Mouse (Mus musculus) left cerebral cortex, postnatal 10 days (tissue): ENCODE measurements around the gene Aqp8. TPM values are rescaled to one million over a fixed set of nuclear protein-coding genes. Genes with fewer than 3 reads are reported as not detected.

ENCODE experiments used
- DNase-seq, 2 experiments: peaks; one replicate each; pipeline ENCODE4 v3.0.0; 2021 to 2022; ENCODE audit warnings: low spot score in 2 of 2, mixed read lengths in 1 of 2; ENCODE audit errors: extremely low spot score in 1 of 2
- intact Hi-C: fragments of 180-260 bp; cut with DNase I; formaldehyde crosslinking; loops from one replicate; pipeline ENCODE4 v1.15.1; 2025
- total RNA-seq, 2 experiments: library from RNA; stranded (reverse); gene quantifications; 2 replicates each; pipeline ENCODE4 v1.2.3; 2021

The Aqp8 gene
- not detected for total RNA-seq

DNA sequence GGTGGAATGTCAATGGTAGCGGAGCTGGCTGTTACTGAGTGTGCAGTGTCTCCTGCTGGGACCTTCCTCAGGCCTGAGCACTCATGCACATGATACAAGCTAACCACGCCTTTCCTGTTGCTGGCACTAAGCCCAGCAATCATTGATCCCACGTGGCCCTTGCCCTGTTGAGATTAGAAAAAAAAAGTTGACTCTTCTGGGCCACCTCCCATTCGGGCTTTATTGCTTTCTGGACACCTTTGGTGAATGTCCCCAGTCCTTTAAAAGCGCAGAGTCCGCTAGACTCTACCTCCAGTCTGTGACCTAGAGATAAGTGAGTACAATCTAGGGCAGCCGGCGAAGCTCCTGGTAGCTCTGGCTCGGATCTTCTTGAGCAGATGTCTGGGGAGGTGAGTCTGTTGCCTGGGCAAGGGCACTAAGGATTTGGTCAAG is at the start of gene Aqp8:
TSS of gene Aqp8 (plus strand) at position 222 of the 432 bp plus-strand sequence.
- intact Hi-C loops = loop anchor here (10.0 kb wide), 2 partner anchors 447 to 997 kb away; no protein-coding TSS in a partner anchor
- peak in 1 of 2 experiments; percentile 59 for DNase-seq

DNA sequence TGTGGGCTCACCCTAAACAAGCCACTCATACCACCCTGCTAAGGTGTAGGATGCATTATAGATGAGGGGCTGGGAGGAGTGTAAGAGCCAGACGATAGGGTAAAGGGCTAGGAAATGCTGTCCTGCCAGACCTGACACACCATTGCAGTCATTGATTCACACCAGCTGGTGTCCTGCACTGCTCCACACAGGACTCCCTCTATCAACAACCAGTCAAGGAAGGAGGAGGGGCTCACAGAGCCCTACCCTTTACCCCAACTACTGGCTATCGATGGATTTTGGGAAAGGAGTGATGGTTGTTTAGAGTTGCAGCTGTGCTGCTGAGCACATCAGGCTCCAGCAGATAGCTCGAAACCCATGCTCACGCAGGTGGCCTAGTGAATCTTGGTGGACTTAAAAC is 45.3 kb upstream of the Aqp8 start:
- DNase-seq = no peak
- intact Hi-C loops = no loop called here

DNA sequence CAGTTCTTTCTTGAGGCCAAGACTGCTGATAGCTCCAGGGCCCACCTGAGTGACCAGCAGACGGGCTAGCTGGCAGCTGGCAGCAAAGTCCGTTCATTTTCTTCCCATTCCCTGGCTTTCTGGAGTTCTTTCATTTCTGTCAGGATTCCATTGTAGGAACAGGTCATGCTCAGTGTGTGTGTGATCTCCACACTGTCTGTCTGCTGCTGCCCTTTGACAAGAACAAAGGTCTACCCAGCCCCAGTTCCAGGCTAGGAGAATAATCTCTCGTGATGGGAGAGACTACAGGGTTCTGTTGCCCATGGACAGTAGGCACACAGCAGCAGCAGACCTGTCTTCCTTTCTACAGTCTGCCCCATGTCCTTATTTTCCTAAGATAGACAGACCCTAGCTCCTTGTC is 44.4 kb upstream of the Aqp8 start:
- intact Hi-C loops = no loop called here
- DNase-seq = no peak

DNA sequence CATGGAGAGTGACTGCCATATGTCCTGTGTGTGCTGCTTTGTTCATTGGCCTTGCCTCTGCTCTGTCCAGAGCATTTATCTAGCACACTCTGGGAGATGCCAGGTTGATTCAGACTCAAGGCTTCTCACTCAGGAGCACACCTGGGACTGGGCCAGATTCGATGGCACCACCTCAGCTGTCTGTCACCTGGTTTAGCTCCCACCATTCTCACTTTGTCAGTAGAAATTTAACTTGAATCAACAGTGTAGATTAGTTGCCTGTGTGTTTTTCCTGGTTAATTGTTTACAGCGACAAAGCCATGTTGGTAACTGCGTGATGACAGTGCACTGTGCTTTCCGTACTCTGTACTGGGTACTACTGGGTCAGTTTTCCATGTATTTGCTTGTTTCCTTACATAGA is 42.1 kb upstream of the Aqp8 start:
- DNase-seq = no peak
- intact Hi-C loops = no loop called here

DNA sequence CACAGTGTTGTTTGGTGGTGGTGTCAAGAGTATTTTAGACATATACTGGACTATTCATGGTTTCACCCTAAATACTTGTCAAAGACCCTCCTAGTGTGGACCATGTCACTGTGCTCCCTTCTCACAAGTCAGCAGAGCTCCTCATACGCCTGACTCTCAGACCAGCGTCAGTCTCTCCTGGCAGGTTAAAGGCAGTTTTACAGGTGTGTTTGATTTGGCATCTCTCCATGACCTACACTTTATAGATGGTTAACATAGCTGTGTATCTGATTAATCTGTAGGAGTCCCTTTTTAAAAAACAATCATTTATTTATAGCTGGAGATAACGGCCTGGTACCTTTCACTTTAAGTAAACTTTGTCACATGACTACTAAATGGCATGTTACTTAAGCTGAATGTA is 40.1 kb upstream of the Aqp8 start:
- DNase-seq = no peak
- intact Hi-C loops = no loop called here

DNA sequence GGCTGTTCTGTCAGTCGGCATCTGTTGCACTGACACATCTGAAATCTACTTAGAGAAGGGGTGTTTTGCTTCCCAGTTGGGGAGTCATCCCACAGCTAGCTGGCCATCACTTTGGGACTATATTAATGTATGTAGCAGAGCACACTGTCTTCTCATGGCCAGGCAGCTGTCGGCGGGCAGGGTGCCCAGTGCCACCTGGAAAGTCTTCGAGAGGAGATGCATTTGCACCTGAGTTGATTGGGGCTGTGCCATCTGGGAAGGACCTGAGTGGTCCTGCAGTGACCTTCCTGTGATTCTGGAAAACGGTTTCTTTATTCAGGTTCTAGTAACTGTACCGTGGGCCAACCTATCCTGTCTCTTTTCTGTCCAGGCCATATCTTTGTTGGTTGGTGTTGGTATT is 37.8 kb upstream of the Aqp8 start:
- intact Hi-C loops = no loop called here
- DNase-seq = no peak

DNA sequence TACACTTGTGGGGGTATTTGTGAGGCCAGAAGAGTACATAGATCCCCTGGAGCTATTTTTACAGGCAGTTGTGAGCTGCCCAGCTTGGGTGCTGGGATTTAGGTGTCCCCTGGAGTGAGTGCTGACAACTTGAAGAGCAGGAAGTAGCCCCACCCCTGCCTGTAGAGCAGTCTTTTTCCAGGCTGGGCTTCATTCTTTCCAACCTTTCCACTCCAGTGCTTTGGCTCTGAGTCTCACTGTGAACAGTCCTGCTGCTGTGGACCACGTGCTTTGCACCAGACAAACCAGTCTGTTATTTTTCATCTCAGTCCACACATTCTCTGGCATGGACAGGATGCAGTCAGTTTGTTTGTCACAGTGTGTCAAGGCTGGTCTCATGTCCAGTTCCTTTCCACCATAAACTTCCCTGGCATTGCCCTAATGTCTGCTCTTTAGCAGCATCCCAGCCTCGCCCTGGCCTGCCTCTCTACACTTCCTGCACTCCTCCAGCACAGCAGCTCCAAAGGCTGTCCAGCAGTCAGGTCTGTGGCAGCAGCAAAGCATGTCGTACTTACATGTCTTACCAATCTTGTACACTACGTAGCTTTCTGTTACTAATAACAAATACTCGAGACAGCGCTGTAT is 36.8 kb upstream of the Aqp8 start:
- no peak for DNase-seq
- intact Hi-C loops = no loop called here

DNA sequence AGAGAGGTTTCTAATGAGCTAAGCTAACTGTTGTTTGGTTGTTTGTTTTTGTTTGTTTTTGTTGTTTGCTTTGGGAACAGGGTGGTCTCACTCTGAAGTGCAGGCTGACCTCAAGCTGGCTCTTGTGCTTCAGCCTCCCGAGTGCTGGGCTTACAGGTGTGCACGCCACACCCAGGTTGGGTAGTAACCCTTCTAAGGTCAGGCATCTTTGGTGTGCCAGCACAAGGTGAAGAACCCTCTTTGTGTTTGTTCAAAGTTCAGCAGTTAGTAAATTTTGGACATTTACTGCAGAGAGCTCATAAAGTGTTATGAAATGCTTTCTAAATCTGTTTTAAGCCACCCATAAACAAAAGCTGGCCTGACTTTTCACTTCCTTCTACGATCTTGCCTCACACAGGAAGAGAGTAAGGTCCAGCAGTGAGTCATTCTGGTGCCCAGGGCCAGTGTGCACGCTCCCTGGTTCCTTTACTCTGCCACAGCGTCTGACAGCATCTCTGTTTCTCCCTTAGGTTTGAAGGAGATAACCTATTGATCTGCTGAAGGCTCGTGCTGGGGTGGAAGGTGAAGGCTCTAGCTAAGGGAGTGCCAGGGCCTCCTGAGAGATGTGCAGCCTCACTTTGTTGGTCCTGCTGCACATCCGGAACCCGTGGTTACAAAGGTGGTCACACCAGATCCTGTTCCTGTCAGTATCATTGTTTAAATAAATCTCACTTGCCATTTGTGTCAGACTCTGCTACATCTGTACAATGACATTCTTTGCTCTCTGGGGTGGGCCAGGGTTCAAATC is 32.3 kb upstream of the Aqp8 start:
- no peak for DNase-seq
- intact Hi-C loops = no loop called here

DNA sequence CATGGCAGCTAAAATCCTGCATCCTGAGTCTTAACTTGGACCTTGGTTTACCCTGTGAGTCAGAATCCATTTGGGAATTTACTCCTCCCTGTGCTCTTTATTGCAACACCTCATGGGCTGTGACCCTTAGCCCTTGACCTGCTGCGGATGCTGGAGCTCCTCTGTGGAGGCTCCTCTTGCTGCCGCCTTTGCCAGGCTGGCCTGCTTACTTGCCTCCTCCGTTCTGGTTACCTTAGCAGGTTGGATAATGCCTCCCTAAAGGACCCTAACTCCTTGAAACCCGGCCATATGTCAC is 31.7 kb upstream of the Aqp8 start:
- no peak for DNase-seq
- intact Hi-C loops = no loop called here

DNA sequence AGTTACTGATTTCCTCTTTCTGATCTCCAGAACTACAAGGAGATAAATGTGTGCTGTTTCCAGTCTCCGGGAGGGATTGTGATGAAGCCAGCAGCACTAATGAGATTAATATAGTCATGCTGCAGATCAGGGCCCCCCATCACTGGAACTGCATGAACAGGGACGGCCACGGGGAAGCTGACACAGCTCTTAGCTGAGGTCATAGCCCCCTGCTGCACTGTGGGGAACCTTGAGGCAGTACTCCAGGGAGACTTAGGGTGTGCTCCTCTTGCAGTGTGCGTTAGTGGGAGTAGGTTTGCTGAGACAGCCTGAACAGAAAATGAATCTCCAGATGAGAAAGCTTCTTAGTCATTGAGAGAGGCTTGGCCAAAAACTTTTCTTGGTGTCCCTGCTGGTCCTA is 30.9 kb upstream of the Aqp8 start:
- intact Hi-C loops = no loop called here
- DNase-seq = no peak

DNA sequence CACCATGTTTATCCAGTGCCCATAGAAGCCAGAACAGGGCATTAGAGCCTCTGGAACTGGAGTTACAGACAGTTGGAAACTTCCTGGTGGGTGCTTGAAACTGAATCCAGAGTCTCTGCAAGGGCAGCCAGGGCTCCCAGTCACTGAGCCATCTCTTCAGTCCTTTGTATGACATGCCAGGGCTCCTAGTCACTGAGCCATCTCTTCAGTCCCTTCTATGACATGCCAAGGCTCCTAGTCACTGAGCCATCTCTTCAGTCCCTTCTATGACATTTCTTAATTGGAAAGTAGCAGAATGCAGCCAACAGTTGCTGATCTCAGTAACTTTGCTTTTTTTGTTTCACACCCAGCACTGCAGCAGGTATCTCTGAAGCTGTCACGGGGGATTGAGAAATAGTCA is 20.0 kb upstream of the Aqp8 start:
- no peak for DNase-seq
- intact Hi-C loops = no loop called here

DNA sequence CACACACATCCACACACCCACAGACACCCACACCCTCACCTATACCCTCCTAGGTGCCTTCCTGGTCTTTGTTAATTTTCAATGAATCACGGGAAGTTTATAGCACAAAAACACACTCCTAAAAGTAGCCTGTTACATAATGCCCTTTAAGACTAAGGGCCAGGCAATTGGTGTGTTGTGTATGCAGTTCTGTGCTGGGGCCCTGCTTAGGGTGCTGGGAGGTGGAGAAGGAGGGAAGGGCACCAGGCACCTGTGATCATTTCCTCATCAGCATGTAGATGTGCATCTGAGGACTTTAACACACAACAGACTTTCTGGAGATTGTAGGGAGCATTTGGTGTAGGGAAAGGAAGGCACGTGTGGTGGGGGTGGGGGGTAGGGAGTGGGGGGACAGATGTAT is 13.3 kb upstream of the Aqp8 start:
- intact Hi-C loops = no loop called here
- no peak for DNase-seq

DNA sequence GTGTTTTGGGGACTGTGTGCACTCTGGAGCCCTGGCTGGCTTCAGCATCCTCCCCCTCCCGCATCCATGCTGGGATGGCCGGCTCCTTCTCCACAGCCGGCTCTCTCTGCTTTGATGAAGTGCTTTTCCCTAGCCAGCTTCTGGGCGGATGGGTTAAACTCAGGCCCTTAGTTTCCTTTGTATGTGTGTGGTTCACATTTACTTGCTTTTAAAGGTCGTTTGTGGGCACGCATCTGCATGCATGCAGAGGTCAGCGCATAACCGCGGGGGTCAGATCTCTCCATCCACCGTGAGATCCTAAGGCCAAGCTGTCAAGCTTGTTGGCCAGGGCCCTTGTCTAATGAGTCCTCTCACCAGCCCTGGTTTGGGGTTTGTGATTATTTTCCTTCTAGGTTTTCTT is 12.4 kb upstream of the Aqp8 start:
- no peak for DNase-seq
- intact Hi-C loops = no loop called here

DNA sequence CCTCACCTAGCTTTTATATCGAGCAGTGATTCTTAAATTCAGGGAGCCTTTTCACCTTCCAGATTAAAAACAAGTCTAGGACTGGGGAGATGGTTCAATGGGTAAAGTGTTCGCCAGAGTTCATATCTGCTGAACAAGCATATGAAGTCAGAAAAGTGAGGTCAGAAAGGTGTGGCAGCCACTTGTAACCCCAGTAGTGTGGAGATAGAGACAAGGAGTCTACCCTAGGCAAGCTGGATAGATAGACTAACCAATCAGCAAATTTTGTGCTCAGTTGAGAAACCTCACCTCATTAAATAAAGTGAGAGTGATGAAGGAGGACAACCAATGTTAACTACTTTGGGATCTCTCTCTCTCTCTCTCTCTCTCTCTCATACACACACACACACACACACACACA is 11.6 kb upstream of the Aqp8 start:
- intact Hi-C loops = no loop called here
- DNase-seq = no peak

DNA sequence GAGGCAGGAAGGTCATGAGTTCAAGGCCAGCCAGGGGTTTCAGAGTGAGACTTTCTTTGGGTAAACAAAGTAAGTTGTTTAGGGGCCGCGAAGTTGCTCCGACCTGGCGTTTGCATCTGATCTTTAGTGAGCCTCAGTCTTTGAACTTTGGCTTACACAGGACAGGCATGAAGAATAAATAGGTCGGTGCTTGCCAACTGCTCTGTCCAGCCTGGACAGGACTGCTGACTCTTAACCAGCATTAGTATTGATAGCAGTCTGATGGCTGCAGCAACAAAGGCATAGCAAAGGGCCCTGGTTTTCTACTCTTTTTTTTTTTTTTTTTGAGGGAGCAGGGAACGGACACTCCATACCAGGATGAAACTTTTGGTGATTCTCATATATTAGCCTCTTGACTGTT is 9.5 kb upstream of the Aqp8 start:
- DNase-seq = no peak
- intact Hi-C loops = no loop called here

DNA sequence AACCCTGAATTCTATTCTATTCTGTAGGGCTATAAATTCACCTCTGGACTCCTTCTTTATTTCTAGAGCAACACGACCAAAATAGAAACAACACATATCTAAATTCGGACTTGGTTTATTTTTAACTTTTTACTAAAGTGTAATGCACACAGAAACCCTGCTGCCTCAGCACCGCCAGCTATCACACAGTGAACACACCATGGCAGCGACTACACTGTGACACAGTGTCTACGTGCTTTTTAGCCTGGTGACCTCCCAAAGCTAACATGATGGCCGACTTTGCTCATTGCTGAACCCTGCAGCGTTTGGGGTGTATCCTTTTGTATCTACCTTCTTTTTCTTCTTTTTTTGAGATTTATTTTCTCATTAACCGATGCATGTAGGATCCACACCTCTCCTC is 9.0 kb upstream of the Aqp8 start:
- intact Hi-C loops = no loop called here
- DNase-seq = no peak

DNA sequence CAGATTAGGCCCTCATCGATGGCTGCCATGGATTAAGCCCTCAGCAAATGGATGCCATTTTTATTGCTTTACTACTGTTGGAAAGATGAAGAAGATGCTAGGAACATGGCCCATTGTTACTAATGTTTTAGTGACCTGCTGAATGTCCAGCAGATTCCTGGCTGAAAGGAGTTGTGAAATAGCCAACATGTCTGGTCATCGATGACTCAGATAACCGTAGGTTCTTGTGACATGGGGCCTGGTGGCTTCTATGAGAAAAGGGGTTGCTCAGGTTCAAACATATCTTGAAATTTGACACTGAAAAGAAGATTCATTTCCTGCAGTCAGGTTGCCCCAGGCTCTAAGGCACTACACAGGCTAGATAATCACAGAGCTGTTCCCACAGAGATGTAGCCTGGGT is 7.0 kb upstream of the Aqp8 start:
- no peak for DNase-seq
- intact Hi-C loops = no loop called here

DNA sequence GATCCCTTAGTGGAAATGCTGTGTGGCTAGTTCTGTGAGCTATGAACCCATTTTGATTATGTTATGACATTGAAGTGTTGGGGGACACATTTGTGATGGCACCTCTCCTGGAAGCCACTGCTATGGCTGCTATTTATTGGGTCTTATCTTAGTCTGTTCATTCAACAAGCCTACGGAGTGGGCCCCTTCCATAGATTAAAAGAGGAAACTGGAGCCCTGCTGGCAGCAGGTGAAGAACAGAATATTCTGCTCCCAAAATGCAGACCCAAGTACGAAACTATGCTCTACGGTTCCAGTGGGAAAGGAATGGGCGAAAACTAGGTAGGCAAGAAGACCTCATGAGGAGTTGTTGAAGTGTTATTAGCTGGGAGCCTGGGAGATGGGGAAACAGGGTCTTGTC is 3.8 kb upstream of the Aqp8 start:
- intact Hi-C loops = no loop called here
- DNase-seq = no peak

DNA sequence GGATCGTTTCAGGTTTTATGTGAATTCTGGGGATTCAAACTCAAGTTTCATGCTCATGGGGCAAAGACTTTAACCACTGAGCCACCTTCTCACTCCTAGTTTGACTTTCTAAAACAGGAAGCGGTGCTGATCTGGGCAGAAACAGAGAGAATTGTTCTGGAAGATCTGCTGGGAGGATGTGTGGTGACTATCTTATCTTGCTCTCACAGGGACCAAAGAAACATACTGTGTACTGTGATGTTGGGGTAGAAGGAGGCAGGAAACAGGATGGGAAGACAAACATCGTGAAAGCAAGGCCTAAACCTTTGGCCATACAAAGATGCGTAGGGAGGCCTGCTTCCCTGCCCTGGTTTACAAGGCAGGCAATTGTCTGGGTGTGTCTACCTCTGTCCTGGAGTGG is 2.8 kb upstream of the Aqp8 start:
- DNase-seq = no peak
- intact Hi-C loops = no loop called here

DNA sequence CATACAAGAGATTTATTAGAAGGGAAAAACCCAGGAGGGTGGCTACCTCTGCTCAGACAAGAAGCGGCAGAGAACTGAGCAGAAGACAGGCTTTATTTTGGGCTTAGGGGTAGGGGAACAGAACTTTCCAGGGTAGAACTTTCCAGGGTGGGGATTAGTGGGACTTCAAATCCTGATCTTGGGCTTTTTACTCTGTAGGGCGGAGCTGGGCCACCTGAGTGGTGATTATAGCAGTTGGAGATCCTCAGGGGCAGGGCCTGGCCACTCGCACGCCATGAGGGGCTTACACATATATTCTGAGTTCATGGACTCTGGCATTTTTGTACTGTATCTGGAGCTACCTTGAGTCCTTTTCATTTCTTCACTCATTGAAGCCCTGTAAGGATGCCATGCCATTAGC is 775 bp upstream of the Aqp8 start:
- intact Hi-C loops = loop anchor here (10.0 kb wide), 2 partner anchors 447 to 997 kb away; no protein-coding TSS in a partner anchor
- DNase-seq = no peak

DNA sequence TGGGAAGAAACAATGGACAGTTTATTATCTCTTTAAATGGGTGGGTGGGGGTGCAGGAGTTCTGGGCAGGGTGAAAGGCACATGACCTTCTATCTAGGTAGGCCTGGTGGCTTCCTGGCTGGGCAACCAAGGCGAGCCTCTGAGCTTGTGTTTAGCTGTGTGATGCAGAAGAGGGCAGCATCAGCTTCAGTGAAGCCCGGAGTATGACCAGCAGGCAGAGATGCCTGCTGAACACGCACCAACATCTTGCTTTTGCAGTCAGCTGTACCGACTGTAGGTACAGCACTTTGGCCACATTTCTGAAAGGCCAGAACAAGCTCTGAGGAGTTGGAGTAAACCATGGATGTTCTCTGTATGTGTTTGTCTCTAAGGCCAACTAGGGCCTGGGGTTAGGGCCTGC is 1.5 kb downstream of the Aqp8 start:
- intact Hi-C loops = loop anchor here (10.0 kb wide), 2 partner anchors 449 to 999 kb away; no protein-coding TSS in a partner anchor
- DNase-seq = no peak
